Mouse (Mus musculus) intestine, embryonic 14.5 days (tissue): ENCODE data around the gene Eno4. TPM values are rescaled to one million over a fixed set of nuclear protein-coding genes. Genes with fewer than 3 reads are reported as not detected.
"Not testable (repeated sequence)": the region's sequence is repeated elsewhere in the genome, so short reads cannot be mapped to it uniquely, and the experiment has no call there.

ENCODE experiments used
- ATAC-seq: fragments of 200-750 bp; cut with Nextera tagmentation; replicated peaks from 2 replicates; pipeline ENCODE4 v1.8.0; 2017; ENCODE audit warnings: low read depth, moderate number of reproducible peaks, moderate TSS enrichment, moderate library complexity; ENCODE audit not compliant: low FRiP score, low TSS enrichment
- DNase-seq: peaks from one replicate; pipeline ENCODE4 v3.0.0-alpha.2; 2018; ENCODE audit warnings: low spot score
- H3K27ac ChIP-seq: fragments of 300-500 bp; sonication (generic); 2 replicates; pipeline ENCODE4 v1.5.1; 2014; ENCODE audit warnings: low read depth, mild to moderate bottlenecking, control low read depth
- H3K27me3 ChIP-seq: fragments of 300-500 bp; sonication (generic); replicated peaks from 2 replicates; pipeline ENCODE4 v1.6.1; 2014; ENCODE audit warnings: low read length, control low read depth; ENCODE audit not compliant: control insufficient read depth, insufficient read depth
- H3K36me3 ChIP-seq: fragments of 300-500 bp; sonication (generic); 2 replicates; pipeline ENCODE4 v1.6.1; 2014; ENCODE audit warnings: low read length, control low read depth; ENCODE audit not compliant: control insufficient read depth, insufficient read depth
- H3K4me1 ChIP-seq: fragments of 300-500 bp; sonication (generic); replicated peaks from 2 replicates; pipeline ENCODE4 v1.6.1; 2014; ENCODE audit warnings: low read length, control low read depth, mixed read lengths; ENCODE audit not compliant: control insufficient read depth, insufficient read depth
- H3K4me2 ChIP-seq: fragments of 300-500 bp; sonication (generic); 2 replicates; pipeline ENCODE4 v1.6.1; 2014; ENCODE audit warnings: low read length
- H3K4me3 ChIP-seq: fragments of 300-500 bp; sonication (generic); 2 replicates; pipeline ENCODE4 v1.5.1; 2014; ENCODE audit warnings: low read depth, low read length, control low read depth, mixed read lengths
- H3K9ac ChIP-seq: fragments of 300-500 bp; sonication (generic); 2 replicates; pipeline ENCODE4 v1.6.1; 2014; ENCODE audit warnings: mild to moderate bottlenecking, low read length
- H3K9me3 ChIP-seq: fragments of 300-500 bp; sonication (generic); 2 replicates; pipeline ENCODE4 v1.6.1; 2016; ENCODE audit warnings: low read length, control low read depth; ENCODE audit not compliant: control insufficient read depth
- WGBS: fragments of 180-500 bp; shearing (Covaris S2); extraction: QIAGEN DNeasy Blood & Tissue Kit; methylation state at CpG from one replicate; pipeline ENCODE4 v1.1.7; 2014; 5-methylcytosine and 5-hydroxymethylcytosine counted together
- polyA plus RNA-seq: library from polyadenylated mRNA; unstranded; fragments of >200 nt; fragmentation: Nextera tagmentation; extraction: Ambion mirVana; gene quantifications from 2 replicates; pipeline ENCODE4 v1.2.1, GENCODE M21; 2014

Gene Eno4
- 0.23 TPM in 2 replicates for polyA plus RNA-seq

- ATAC-seq (peak; percentile 95), DNase-seq (peak; percentile 100)
- Histone ChIP-seq H3K4me1 (peaks cover 6% of the 10 kb centered on the region; the same call in 1 of the 2 replicates), H3K27me3 (no peaks in the 10 kb centered on the region), H3K9ac (peak within 1 kb of the TSS; percentile 80), H3K27ac (peak within 1 kb of the TSS; percentile 76; the same call in 1 of the 2 replicates), H3K4me2 (peak within 1 kb of the TSS; percentile 91), H3K9me3 (no peaks in the 10 kb centered on the region), H3K36me3 (no peaks in the 10 kb centered on the region), H3K4me3 (peak within 1 kb of the TSS; percentile 69)
- under 1% methylated on average over 65 of the region's 65 CpGs for WGBS
Measured at GRCm38 (mm10) chr19:58942841-58943828, at the start of gene Eno4, which contains the start of gene Hspa12a. Gene Eno4 (plus strand): TSS chr19:58943425. Gene Hspa12a (minus strand): TSS chr19:58943654.

DNA sequence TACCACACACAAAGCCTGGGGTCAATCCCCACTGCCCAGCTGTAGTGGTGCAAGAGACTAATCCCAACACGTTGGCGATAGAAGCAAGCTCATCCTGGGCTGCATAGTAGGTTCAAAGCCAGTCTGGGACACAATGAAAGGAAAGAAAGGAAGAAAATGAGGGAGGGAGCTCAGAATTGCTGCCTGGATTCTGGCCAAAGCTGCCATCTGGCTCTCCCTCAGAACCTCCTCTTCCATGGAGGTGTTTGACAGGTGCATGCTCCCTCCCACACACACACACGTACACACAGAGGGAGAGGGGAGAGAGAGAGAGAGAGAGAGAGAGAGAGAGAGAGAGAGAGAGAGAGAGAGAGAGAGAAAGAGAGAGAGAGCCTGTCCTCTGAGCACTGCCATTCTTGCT lies 47.0 kb upstream of the Eno4 start:
- no peak overlapping the region for H3K4me2 ChIP-seq
- H3K27me3 ChIP-seq: no peaks in the 10 kb centered on the region
- H3K36me3 ChIP-seq: no peaks in the 10 kb centered on the region
- WGBS: 77% methylated on average over 3 of the region's 3 CpGs
- H3K27ac ChIP-seq: no peak overlapping the region
- DNase-seq (no peak), ATAC-seq (no peak)
- H3K9me3 ChIP-seq: no peaks in the 10 kb centered on the region
- no peaks in the 10 kb centered on the region for H3K4me1 ChIP-seq
- no peak overlapping the region for H3K9ac ChIP-seq
- H3K4me3 ChIP-seq: no peak overlapping the region

- not testable (repeated sequence) for H3K9me3 ChIP-seq, H3K9ac ChIP-seq, H3K4me2 ChIP-seq, ATAC-seq, H3K4me1 ChIP-seq, H3K36me3 ChIP-seq, DNase-seq, H3K4me3 ChIP-seq, H3K27ac ChIP-seq, H3K27me3 ChIP-seq
- 93% methylated on average over 10 of the region's 10 CpGs for WGBS
Measured at GRCm38 (mm10) chr19:58900471-58900870, 42.8 kb upstream of the Eno4 start.

GRCm38 (mm10) chr19:58903079-58903898 lies 39.9 kb upstream of the Eno4 start:
- H3K4me1 ChIP-seq: peaks cover 6% of the 10 kb centered on the region; the same call in 1 of the 2 replicates
- no peaks in the 10 kb centered on the region for H3K9me3 ChIP-seq
- H3K4me3 ChIP-seq: no peak overlapping the region
- 0 out of 2 replicates have a peak overlapping the region, but pooled peaks have one; percentile 22 for H3K9ac ChIP-seq
- peak overlapping the region; percentile 48; the same call in 1 of the 2 replicates for H3K4me2 ChIP-seq
- no peaks in the 10 kb centered on the region for H3K36me3 ChIP-seq
- DNase-seq (no peak), ATAC-seq (peak; percentile 33; the same call in 1 of the 2 replicates)
- no peaks in the 10 kb centered on the region for H3K27me3 ChIP-seq
- WGBS: 63% methylated on average over 7 of the region's 7 CpGs
- H3K27ac ChIP-seq: peak overlapping the region; percentile 66; the same call in 1 of the 2 replicates

GRCm38 (mm10) chr19:58903899-58904327 lies 39.3 kb upstream of the Eno4 start:
- H3K9ac ChIP-seq: 0 out of 2 replicates have a peak overlapping the region, but pooled peaks have one; percentile 22

DNA sequence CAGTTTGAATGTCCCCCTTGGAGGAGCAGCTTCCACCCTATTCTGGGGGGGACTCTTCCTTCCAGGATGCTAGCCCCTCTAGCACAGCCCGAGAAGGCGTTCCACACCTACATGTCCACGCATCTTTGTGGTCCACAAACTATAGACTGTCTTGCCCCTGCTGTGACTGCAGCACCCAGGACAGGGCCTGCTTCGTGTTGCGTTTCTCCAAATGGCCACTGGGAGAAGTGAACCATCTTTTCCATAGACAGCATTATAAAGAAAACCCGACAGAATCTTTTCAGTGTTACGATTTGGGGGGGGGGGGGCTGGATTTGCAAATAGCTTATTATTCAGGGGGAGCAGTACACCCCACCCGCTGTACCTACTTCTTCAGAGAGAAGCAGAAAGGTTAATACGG lies 36.5 kb upstream of the Eno4 start:
- H3K4me3 ChIP-seq: no peak overlapping the region
- H3K27me3 ChIP-seq: no peaks in the 10 kb centered on the region
- H3K4me2 ChIP-seq: no peak overlapping the region
- DNase-seq (no peak), ATAC-seq (no peak)
- no peak overlapping the region for H3K27ac ChIP-seq
- H3K4me1 ChIP-seq: peaks cover 6% of the 10 kb centered on the region; the same call in 1 of the 2 replicates
- no peaks in the 10 kb centered on the region for H3K36me3 ChIP-seq
- no peaks in the 10 kb centered on the region for H3K9me3 ChIP-seq
- 55% methylated on average over 9 of the region's 9 CpGs for WGBS
- H3K9ac ChIP-seq: no peak overlapping the region

More at GRCm38 (mm10) chr19:58903899-58904327, 39.3 kb upstream of the Eno4 start:
- peak; percentile 65 for ATAC-seq
- Histone ChIP-seq H3K36me3 (no peaks in the 10 kb centered on the region), H3K27me3 (no peaks in the 10 kb centered on the region), H3K4me2 (peak overlapping the region; percentile 48), H3K4me3 (peak overlapping the region; percentile 21), H3K4me1 (peaks cover 6% of the 10 kb centered on the region; the same call in 1 of the 2 replicates), H3K27ac (peak overlapping the region; percentile 66; the same call in 1 of the 2 replicates), H3K9me3 (no peaks in the 10 kb centered on the region)
- WGBS: under 1% methylated on average over 11 of the region's 11 CpGs
- DNase-seq: peak; percentile 98

GRCm38 (mm10) chr19:58908018-58908417 lies 35.2 kb upstream of the Eno4 start:
- ATAC-seq (no peak), DNase-seq (no peak)
- Histone ChIP-seq H3K27me3 (no peaks in the 10 kb centered on the region), H3K27ac (no peak overlapping the region), H3K9ac (no peak overlapping the region), H3K36me3 (no peaks in the 10 kb centered on the region), H3K4me3 (no peak overlapping the region), H3K4me1 (peaks cover 6% of the 10 kb centered on the region; the same call in 1 of the 2 replicates), H3K4me2 (no peak overlapping the region), H3K9me3 (no peaks in the 10 kb centered on the region)
- whole genome bisulfite sequencing: 74% methylated on average over 10 of the region's 10 CpGs

DNA sequence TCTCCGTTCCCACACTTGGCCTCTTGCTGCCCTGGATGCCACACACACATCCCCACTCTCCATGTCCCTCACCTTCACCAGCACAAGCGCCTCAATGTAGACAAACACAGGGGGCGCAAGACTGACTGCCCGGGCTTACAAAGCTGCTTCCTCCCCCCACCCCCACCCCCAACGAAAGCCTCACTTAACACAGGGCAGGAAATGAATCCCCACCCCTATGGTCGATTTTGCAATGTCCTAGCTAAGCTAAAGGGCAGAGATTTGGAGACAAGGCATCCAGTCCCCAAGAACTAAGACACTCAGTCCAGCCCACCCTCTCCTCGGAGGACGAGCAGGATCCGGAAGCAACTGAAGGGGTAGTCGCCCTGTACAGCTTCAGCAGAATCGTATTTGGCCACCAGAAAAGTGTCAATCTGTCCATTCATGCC lies 32.3 kb upstream of the Eno4 start:
- WGBS: 3% methylated on average over 11 of the region's 11 CpGs
- Histone ChIP-seq H3K4me3 (peak overlapping the region; percentile 41), H3K27me3 (no peaks in the 10 kb centered on the region), H3K27ac (0 out of 2 replicates have a peak overlapping the region, but pooled peaks have one; percentile 47), H3K4me2 (peak overlapping the region; percentile 70), H3K9me3 (no peaks in the 10 kb centered on the region), H3K9ac (peak overlapping the region; percentile 48), H3K4me1 (no peaks in the 10 kb centered on the region; the same call in 1 of the 2 replicates), H3K36me3 (no peaks in the 10 kb centered on the region)
- no peak for DNase-seq
- peak; percentile 56; the same call in 1 of the 2 replicates for ATAC-seq
